Mouse (Mus musculus) thymus, adult 2 months (tissue): ENCODE data around the gene Rhox4g.

Source experiments
- CTCF ChIP-seq: fragments of 200-500 bp; IDR thresholded peaks from 2 replicates; pipeline ENCODE4 v1.5.1; 2012; ENCODE audit warnings: mild to moderate bottlenecking, control low read depth, low read length, moderate library complexity, borderline replicate concordance; ENCODE audit not compliant: control insufficient read depth, poor library complexity, insufficient read depth; ENCODE audit errors: extremely low read depth
- POLR2A ChIP-seq: fragments of 200-500 bp; IDR thresholded peaks from 2 replicates; pipeline ENCODE4 v1.6.1; 2012; ENCODE audit warnings: mild to moderate bottlenecking, low read length, control low read depth, moderate library complexity; ENCODE audit not compliant: control insufficient read depth, poor library complexity, insufficient read depth; ENCODE audit errors: extremely low read depth

DNA sequence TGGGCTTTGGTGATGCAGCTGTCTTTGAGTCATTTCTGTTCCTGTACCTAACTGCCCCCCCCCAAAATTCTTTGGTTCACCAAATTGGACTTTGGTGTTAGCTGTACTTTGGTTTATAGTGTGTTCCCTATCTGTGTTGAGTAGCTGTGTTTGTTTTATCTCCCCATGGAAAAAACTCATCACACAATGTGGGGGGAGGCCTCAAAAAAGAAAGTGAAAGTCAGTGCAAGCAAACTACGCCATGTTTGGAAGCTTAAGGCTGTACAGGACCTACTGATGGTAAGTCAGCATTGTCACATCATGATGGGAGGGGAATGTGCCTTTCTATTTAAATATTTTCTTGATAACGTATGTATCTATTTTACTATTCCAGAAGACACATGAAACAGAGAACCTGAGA is 41.1 kb upstream of the Rhox4g start:
- TF ChIP-seq POLR2A (no peak), CTCF (no peak)
